Mouse (Mus musculus) erythroblast, embryonic 14.5 days (primary cell): ENCODE measurements around the gene Kcnk13. TPM values are rescaled to one million over a fixed set of nuclear protein-coding genes. Genes with fewer than 3 reads are reported as not detected.

Source experiments
- H3K27me3 ChIP-seq: 2 replicates; pipeline ENCODE4 v1.6.1; 2012; ENCODE audit warnings: inconsistent platforms; ENCODE audit not compliant: control insufficient read depth
- H3K36me3 ChIP-seq: 2 replicates; pipeline ENCODE4 v1.6.1; 2012; ENCODE audit warnings: mild to moderate bottlenecking, inconsistent platforms; ENCODE audit not compliant: control insufficient read depth
- H3K4me1 ChIP-seq: 2 replicates; pipeline ENCODE4 v1.6.1; 2012; ENCODE audit warnings: inconsistent platforms; ENCODE audit not compliant: control insufficient read depth
- H3K4me3 ChIP-seq: replicated peaks from 2 replicates; pipeline ENCODE3; 2012; ENCODE audit warnings: moderate library complexity, mild to moderate bottlenecking, inconsistent platforms
- H3K9me3 ChIP-seq: 2 replicates; pipeline ENCODE4 v1.6.1; 2012; ENCODE audit warnings: low read length, inconsistent platforms, mixed read lengths; ENCODE audit not compliant: control insufficient read depth
- GATA1 ChIP-seq: IDR thresholded peaks from 2 replicates; pipeline ENCODE4 v1.6.1; 2012; ENCODE audit warnings: low read length, inconsistent platforms, mixed read lengths
- TAL1 ChIP-seq: IDR thresholded peaks from 3 replicates; pipeline ENCODE4 v1.6.1; 2012; ENCODE audit warnings: low read length, inconsistent platforms, mixed read lengths
- polyA plus RNA-seq: library from polyadenylated mRNA; stranded (reverse); fragments of >175 nt; gene quantifications from 2 replicates; pipeline ENCODE4 v1.2.3, GENCODE M21; 2012

Kcnk13 gene
- polyA plus RNA-seq, 1 experiment, result not detected

GRCm38 (mm10) chr12:100000381-100000780 lies 36.1 kb downstream of the Kcnk13 start:
- no peaks in the 10 kb centered on the region for H3K27me3 ChIP-seq
- H3K4me1 ChIP-seq, result no peaks in the 10 kb centered on the region
- TF ChIP-seq TAL1 (no peak), GATA1 (no peak)
- no peaks in the 10 kb centered on the region for H3K36me3 ChIP-seq
- no peak overlapping the region for H3K4me3 ChIP-seq
- H3K9me3 ChIP-seq, result no peaks in the 10 kb centered on the region

DNA sequence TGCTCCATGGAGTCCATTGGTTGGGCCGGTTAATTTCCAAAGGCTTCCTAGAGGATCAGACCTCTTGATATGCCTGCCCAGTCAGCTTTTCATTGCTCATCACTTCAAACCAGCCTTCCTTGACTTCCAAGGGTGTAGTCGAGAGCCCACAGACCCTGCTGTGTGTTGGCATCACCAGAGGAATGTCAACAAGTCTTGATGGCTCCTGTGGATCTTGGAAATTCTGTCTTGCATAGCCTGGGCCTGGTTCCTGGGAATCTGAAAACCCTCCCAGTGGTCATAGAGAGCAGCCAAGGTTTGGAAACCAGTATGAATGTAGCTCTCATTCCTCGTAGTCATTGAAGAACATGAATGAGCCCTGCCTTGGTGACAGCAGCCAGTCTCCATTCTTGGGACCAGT lies 36.9 kb downstream of the Kcnk13 start:
- H3K4me1 ChIP-seq, result no peaks in the 10 kb centered on the region
- H3K27me3 ChIP-seq, result no peaks in the 10 kb centered on the region
- H3K36me3 ChIP-seq, result no peaks in the 10 kb centered on the region
- no peaks in the 10 kb centered on the region for H3K9me3 ChIP-seq
- no peak for TF ChIP-seq GATA1
- TF ChIP-seq TAL1, result no peak
- no peak overlapping the region for H3K4me3 ChIP-seq

GRCm38 (mm10) chr12:100001910-100002309 lies 37.6 kb downstream of the Kcnk13 start:
- no peaks in the 10 kb centered on the region for H3K4me1 ChIP-seq
- H3K4me3 ChIP-seq, result no peak overlapping the region
- H3K36me3 ChIP-seq, result no peaks in the 10 kb centered on the region
- H3K9me3 ChIP-seq, result no peaks in the 10 kb centered on the region
- TF ChIP-seq GATA1, result no peak
- no peaks in the 10 kb centered on the region for H3K27me3 ChIP-seq

DNA sequence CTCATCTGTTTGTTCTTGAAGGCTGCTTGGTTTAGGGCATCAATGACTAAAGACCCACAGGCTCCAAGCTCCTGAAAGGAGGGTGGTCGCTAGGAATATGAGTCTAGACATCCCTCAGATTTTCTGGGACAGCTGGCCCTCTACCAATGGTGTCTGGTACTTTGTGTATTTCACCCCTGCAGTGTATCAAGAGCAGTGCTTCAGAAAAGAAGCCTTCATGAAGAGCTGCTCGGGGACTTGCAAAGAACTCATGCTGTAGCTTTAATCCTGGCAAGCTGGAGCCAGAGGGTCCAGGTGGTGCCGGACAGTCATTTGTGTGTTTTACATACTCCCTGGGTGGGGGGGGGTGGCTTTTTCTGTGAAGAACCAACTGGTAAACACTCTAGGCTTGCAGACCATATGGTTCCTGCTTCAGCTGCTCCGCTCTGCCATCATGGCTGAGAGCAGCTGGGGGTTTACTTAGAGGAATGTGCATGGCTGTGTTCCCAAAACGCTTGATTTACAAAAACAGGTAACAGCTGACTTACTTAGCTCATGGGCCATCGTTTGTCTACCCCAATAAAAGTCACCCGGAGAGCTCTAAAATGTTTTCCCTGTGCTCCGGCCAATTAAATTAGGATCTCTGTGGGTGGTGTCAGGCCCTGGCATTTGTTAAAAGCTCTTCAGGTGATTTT lies 38.8 kb downstream of the Kcnk13 start:
- H3K36me3 ChIP-seq, result no peaks in the 10 kb centered on the region
- TF ChIP-seq TAL1 (no peak), GATA1 (no peak)
- no peak overlapping the region for H3K4me3 ChIP-seq
- H3K27me3 ChIP-seq, result no peaks in the 10 kb centered on the region
- no peaks in the 10 kb centered on the region for H3K9me3 ChIP-seq
- H3K4me1 ChIP-seq, result no peaks in the 10 kb centered on the region

DNA sequence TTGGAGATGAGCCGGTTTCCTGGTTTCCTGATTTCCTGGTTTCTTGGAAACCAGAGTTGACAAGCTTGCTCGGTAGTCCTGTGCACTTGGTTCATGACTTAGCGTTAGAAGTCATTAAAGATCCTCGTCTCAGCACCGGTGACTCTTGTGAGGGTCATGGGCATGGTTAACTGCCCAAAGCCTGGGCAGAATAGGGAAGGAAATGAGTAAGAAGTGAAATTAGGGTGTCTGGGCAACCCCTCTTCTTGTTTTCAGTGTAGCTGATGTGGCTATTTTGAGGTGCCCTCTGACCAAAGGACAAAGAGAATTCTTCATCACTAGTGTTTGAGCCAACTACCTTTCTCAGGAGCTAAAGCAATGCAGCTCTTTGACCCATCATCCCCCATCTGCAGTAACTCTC lies 41.0 kb downstream of the Kcnk13 start:
- Histone ChIP-seq H3K4me1 (no peaks in the 10 kb centered on the region), H3K36me3 (no peaks in the 10 kb centered on the region), H3K4me3 (no peak overlapping the region), H3K9me3 (no peaks in the 10 kb centered on the region), H3K27me3 (no peaks in the 10 kb centered on the region)
- no peak for TF ChIP-seq GATA1
- no peak for TF ChIP-seq TAL1

DNA sequence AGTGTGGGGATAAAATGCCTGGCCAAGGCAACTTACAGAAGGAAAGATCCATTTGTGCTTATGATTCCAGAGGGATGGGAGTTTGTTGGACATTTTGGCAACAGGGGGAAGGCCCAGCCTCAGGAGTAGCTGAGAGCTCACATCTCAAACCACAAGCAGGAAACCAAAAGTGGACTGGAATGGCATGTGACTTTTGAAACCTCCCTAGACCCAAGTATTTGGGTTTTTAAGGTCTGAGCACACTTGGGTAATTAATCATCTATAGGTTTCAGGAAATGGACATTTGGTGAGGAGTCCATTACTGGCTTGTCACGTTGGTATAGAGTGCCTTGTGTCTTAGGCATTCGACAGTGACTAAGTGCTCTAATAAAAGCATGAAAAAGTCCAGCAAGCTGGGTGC lies 42.4 kb downstream of the Kcnk13 start:
- Histone ChIP-seq H3K27me3 (no peaks in the 10 kb centered on the region), H3K36me3 (no peaks in the 10 kb centered on the region), H3K4me3 (no peak overlapping the region), H3K9me3 (no peaks in the 10 kb centered on the region), H3K4me1 (no peaks in the 10 kb centered on the region)
- TF ChIP-seq TAL1, result no peak
- TF ChIP-seq GATA1, result no peak

DNA sequence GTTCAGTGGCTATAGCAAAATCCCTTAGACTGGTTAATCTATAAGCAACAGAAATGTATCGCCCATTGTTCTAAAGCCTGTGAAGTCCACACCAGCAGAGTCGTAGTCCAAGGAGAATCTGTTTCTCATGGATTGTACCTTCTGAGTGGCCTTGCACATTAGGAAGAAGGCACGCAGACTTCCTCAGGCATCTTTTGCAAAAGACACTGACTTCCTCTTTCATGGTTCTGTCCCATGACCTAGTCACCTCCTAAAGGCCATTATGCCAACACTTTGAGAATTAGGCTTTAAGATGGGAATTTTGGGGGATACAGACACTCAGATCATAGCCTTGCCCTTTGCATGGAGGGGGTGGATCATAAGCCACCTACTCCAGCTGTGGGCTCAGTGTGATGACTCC lies 48.5 kb downstream of the Kcnk13 start:
- Histone ChIP-seq H3K4me1 (no peaks in the 10 kb centered on the region), H3K36me3 (no peaks in the 10 kb centered on the region), H3K9me3 (no peaks in the 10 kb centered on the region), H3K4me3 (no peak overlapping the region), H3K27me3 (no peaks in the 10 kb centered on the region)
- no peak for TF ChIP-seq TAL1
- TF ChIP-seq GATA1, result no peak

GRCm38 (mm10) chr12:100015146-100015545 lies 50.8 kb downstream of the Kcnk13 start:
- H3K4me3 ChIP-seq, result no peak overlapping the region
- H3K27me3 ChIP-seq, result no peaks in the 10 kb centered on the region
- H3K9me3 ChIP-seq, result no peaks in the 10 kb centered on the region

DNA sequence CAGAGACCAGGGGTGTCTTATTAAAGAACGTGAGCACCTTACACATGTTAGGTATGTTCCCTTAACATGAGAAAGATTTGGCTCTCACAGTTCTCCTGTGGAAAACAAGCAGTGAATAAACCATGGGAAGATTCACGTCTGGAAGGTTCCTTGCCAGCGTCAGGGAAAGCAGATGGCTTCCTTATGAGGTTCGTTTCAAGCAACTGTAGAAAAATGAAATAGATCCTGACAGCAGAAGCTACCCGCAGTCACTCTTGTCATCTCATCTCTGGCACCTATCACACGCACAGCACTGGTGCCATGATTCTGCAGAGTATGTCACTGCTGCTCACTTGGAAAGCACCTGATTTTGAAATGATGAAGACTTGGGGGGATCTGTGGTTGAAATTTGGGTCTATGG lies 53.4 kb downstream of the Kcnk13 start:
- no peaks in the 10 kb centered on the region for H3K36me3 ChIP-seq
- no peaks in the 10 kb centered on the region for H3K9me3 ChIP-seq
- H3K4me1 ChIP-seq, result no peaks in the 10 kb centered on the region
- no peak overlapping the region for H3K4me3 ChIP-seq
- TF ChIP-seq TAL1, result no peak
- TF ChIP-seq GATA1, result no peak
- H3K27me3 ChIP-seq, result no peaks in the 10 kb centered on the region

More at GRCm38 (mm10) chr12:100015146-100015545, 50.8 kb downstream of the Kcnk13 start:
- Histone ChIP-seq H3K36me3 (no peaks in the 10 kb centered on the region), H3K4me1 (no peaks in the 10 kb centered on the region)
- TF ChIP-seq TAL1, result no peak
- no peak for TF ChIP-seq GATA1

DNA sequence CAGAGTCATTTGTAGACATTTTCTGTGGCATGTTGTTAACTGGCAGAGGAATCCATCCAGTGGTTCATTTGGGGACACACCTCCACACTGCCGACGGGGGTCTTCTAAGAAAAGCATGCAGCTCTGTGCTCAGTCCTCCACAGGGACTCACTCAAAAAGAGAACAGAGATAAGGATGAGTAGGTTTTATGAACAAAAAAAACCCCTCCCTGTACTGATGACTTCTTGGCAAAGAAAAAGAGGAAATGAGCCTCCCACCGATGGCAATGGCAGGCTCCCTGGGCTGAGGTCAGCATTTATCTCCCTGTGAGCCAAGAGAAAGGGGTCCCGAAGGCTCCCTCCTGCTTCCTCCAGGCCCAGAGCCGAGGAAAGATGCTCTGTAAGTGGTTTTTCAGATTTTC lies 58.2 kb downstream of the Kcnk13 start:
- no peaks in the 10 kb centered on the region for H3K9me3 ChIP-seq
- TF ChIP-seq TAL1, result no peak
- TF ChIP-seq GATA1, result no peak
- H3K27me3 ChIP-seq, result no peaks in the 10 kb centered on the region
- no peak overlapping the region for H3K4me3 ChIP-seq
- H3K4me1 ChIP-seq, result no peaks in the 10 kb centered on the region
- H3K36me3 ChIP-seq, result no peaks in the 10 kb centered on the region
